Mouse (Mus musculus) neutrophil, adult 5-6 weeks (primary cell): Measurements from ENCODE around the gene Taf3. TPM values are rescaled to one million over a fixed set of nuclear protein-coding genes. Genes with fewer than 3 reads are reported as not detected.

Source experiments
- total RNA-seq: library from RNA; stranded (forward); fragments of 200-1000 nt; gene quantifications from 2 replicates; pipeline ENCODE4 v1.2.3, GENCODE M21; 2017

Gene Taf3
- total RNA-seq, 1 experiment from 2014 or later = 9.9 TPM

Other genes starting within 250 kb of the Taf3 start
- not detected in 2 replicates for gene 4930412O13Rik, start 167.3 kb downstream of the Taf3 start, total RNA-seq
- gene 9230102O04Rik, start 159.1 kb downstream of the Taf3 start, total RNA-seq = not detected in 2 replicates
- gene Gata3, start 158.6 kb downstream of the Taf3 start, total RNA-seq = 0.61 and 2.7 TPM in 2 replicates
- gene Atp5c1, start 31.9 kb upstream of the Taf3 start, total RNA-seq = 196 and 203 TPM in 2 replicates
- gene Kin, start 32.0 kb upstream of the Taf3 start, total RNA-seq = 53.8 and 66.2 TPM in 2 replicates
- gene Itih2, start 82.8 kb upstream of the Taf3 start, total RNA-seq = not detected in 2 replicates
- 6.1 and 6.9 TPM in 2 replicates for gene Itih5, start 105.0 kb upstream of the Taf3 start, total RNA-seq